Mouse (Mus musculus) midbrain, embryonic 16.5 days (tissue): ENCODE measurements around the gene Idh2. TPM values are rescaled to one million over a fixed set of nuclear protein-coding genes. Genes with fewer than 3 reads are reported as not detected.

Experiments used
- ATAC-seq: fragments of 200-750 bp; cut with Nextera tagmentation; 2 replicates; pipeline ENCODE4 v1.8.0; 2017; ENCODE audit warnings: moderate TSS enrichment
- H3K27ac ChIP-seq: fragments of 300-500 bp; sonication (generic); 2 replicates; pipeline ENCODE4 v1.5.1; 2014; ENCODE audit warnings: mild to moderate bottlenecking, low read length, mixed read lengths
- H3K27me3 ChIP-seq: fragments of 300-500 bp; sonication (generic); 2 replicates; pipeline ENCODE4 v1.6.1; 2014; ENCODE audit warnings: low read depth, low read length, mixed read lengths; ENCODE audit not compliant: control insufficient read depth, insufficient read depth
- H3K36me3 ChIP-seq: fragments of 300-500 bp; sonication (generic); 2 replicates; pipeline ENCODE4 v1.6.1; 2014; ENCODE audit warnings: mild to moderate bottlenecking, low read length, moderate library complexity, mixed read lengths; ENCODE audit not compliant: control insufficient read depth, insufficient read depth
- H3K4me1 ChIP-seq: fragments of 300-500 bp; sonication (generic); 2 replicates; pipeline ENCODE4 v1.6.1; 2014; ENCODE audit warnings: mild to moderate bottlenecking, low read length, mixed read lengths; ENCODE audit not compliant: control insufficient read depth, insufficient read depth
- H3K4me2 ChIP-seq: fragments of 300-500 bp; sonication (generic); 2 replicates; pipeline ENCODE4 v1.6.1; 2014; ENCODE audit warnings: mild to moderate bottlenecking, low read length, mixed read lengths
- H3K4me3 ChIP-seq: fragments of 300-500 bp; sonication (generic); 2 replicates; pipeline ENCODE4 v1.5.1; 2014; ENCODE audit warnings: low read depth, mild to moderate bottlenecking, low read length, moderate library complexity, mixed read lengths
- H3K9ac ChIP-seq: fragments of 300-500 bp; sonication (generic); 2 replicates; pipeline ENCODE4 v1.6.1; 2014; ENCODE audit warnings: low read depth, low read length, mixed read lengths
- H3K9me3 ChIP-seq: fragments of 300-500 bp; sonication (generic); replicated peaks from 2 replicates; pipeline ENCODE4 v1.6.1; 2014; ENCODE audit warnings: mild to moderate bottlenecking, low read length, mixed read lengths; ENCODE audit not compliant: control insufficient read depth, poor library complexity, severe bottlenecking
- WGBS: fragments of 180-500 bp; shearing (Covaris S2); extraction: QIAGEN DNeasy Blood & Tissue Kit; methylation state at CpG from one replicate; pipeline ENCODE4 v1.1.7; 2014; 5-methylcytosine and 5-hydroxymethylcytosine counted together
- polyA plus RNA-seq: library from polyadenylated mRNA; unstranded; fragments of >200 nt; fragmentation: Nextera tagmentation; extraction: Ambion mirVana; gene quantifications from 2 replicates; pipeline ENCODE4 v1.2.1, GENCODE M21; 2015

Gene Idh2
- polyA plus RNA-seq, 1 experiment from 2014 or later = 210 TPM

DNA sequence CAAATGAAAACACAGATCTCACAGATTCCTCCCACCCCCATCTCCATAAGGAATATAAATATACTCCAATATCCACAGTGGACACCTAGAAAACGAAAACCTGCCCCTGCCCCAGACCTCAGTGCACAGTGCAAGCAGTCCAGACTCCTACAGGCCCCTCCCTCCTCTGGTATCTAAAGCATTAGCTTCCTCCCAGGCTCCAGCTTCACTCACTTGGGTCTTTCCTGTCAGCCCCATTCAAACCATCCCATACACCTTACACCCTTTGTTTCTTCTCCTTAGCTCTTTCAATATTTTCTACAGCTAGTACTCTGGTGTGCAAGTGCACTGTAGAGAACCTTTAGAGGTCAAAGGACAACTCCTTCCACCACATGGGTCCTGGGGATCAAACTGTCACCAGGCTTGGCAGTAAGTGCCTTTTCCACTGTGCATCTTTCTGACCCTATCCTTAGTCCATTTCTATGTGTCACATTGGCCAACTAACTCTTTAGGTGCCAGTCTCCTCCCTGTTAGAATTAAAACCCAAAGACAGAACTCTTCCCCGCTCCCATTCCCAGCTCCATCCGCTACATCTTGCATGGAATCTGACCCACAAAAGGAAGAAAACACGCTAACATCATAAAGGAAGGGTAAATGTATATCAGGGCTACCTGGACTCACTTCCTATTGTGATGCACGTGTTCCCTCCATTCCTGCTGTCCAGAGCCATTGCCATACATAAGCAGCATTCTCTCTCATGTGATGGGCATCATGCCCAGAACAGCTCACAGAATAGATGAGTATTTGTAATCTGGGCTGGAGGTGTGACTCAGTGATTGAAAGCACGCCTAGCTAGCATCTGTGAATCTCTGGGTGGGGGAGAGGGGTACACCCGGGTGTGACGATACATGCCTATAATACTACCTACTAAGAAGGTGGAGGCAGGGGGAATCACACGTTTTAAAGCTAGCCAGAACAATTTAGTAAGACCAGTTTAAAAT, 3.8 kb downstream of the Idh2 start:
- 75% methylated on average over 9 of the region's 9 CpGs for WGBS
- Histone ChIP-seq H3K4me2 (no peak overlapping the region), H3K9ac (no peak overlapping the region), H3K4me1 (peaks cover 34% of the 10 kb centered on the region), H3K9me3 (no peaks in the 10 kb centered on the region), H3K4me3 (no peak overlapping the region), H3K36me3 (no peaks in the 10 kb centered on the region), H3K27ac (no peak overlapping the region), H3K27me3 (no peaks in the 10 kb centered on the region)
- no peak for ATAC-seq

DNA sequence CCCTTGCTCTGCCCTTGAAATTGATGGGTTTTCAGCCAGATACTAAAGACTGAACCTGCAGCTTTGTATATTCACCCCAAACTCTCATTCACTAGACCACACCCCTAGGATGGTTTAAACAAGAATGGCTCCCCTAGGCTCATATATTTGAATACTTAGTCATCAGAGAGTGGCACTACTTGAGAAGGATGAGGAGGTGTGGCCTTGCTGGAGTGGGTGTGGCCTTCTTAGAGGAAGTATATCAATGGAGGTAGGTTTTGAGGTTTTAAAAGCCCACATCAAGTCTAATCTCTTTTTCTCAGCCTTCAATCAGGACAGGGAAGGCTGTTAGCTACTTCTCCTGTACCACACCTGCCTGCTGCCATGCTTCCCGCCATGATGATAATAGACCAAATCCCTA, 8.8 kb downstream of the Idh2 start:
- Histone ChIP-seq H3K36me3 (peaks cover 9% of the 10 kb centered on the region), H3K9ac (no peak overlapping the region), H3K27ac (no peak overlapping the region), H3K9me3 (no peaks in the 10 kb centered on the region), H3K4me2 (no peak overlapping the region), H3K4me3 (no peak overlapping the region), H3K27me3 (no peaks in the 10 kb centered on the region), H3K4me1 (peaks cover 4% of the 10 kb centered on the region)
- WGBS = 92% methylated on average over 1 of the region's 1 CpGs
- ATAC-seq = no peak

DNA sequence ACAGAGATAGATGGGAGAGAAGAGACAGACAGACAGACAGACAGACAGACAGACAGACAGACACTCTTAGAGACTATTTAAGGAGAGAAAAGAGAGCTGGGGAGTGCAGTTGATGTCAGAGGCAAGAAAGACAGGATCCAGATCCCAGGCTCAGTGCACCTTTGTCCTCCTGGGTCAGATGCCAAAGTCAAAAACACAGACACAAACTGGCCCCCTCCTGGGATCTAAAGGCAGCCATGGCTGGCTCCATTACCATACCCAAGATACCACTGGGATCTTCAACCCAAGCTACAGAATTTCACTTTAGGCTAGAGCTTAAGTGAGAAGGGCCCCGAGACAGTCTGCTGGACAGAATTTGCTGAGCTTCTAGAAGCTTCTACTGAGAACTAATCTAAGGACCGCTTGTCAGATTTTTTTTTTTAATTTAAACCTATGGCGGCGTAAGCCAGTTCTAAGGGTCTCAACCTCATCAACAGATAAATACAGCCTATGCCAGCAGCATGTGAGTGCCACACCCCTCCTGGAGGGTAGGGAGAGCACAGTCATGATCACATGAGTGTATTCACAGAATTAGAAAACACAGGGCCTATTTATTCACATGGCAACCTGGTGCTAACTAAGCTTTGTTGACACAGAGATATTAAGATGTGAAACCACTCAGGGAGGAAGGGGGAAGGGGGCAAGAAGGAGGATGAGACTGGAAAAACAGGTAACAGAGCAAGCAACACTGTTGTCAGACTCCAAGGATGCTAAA, 9.4 kb downstream of the Idh2 start:
- 93% methylated on average over 4 of the region's 4 CpGs for WGBS
- Histone ChIP-seq H3K27me3 (no peaks in the 10 kb centered on the region), H3K4me1 (peaks cover 4% of the 10 kb centered on the region), H3K27ac (no peak overlapping the region), H3K36me3 (peaks cover 14% of the 10 kb centered on the region), H3K4me3 (no peak overlapping the region), H3K4me2 (no peak overlapping the region), H3K9me3 (no peaks in the 10 kb centered on the region), H3K9ac (no peak overlapping the region)
- ATAC-seq = no peak

DNA sequence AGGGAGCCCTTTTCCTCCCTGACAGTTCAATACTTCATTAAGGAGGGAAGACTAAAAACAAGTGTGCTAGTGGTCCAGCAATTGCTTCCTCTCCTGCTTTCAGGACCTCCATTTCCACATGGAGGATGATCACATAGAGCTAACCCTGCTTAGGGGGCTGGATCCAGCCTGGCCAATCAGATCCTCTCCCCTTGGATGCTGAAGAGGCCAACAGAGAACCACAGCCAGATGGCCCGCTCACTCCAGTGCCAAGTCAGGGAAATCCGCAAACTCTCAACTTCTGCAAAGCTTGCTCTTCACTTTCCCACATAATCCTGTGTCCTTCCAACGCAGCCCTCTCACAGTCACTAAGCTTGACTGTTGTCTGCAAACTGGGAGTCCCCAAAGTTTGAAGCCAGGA, 11.9 kb downstream of the Idh2 start:
- Histone ChIP-seq H3K4me3 (no peak overlapping the region), H3K4me2 (no peak overlapping the region), H3K4me1 (no peaks in the 10 kb centered on the region; the same call in 1 of the 2 replicates), H3K9ac (no peak overlapping the region), H3K36me3 (peaks cover 34% of the 10 kb centered on the region), H3K9me3 (no peaks in the 10 kb centered on the region), H3K27ac (no peak overlapping the region), H3K27me3 (no peaks in the 10 kb centered on the region)
- 87% methylated on average over 3 of the region's 3 CpGs for WGBS
- no peak for ATAC-seq

DNA sequence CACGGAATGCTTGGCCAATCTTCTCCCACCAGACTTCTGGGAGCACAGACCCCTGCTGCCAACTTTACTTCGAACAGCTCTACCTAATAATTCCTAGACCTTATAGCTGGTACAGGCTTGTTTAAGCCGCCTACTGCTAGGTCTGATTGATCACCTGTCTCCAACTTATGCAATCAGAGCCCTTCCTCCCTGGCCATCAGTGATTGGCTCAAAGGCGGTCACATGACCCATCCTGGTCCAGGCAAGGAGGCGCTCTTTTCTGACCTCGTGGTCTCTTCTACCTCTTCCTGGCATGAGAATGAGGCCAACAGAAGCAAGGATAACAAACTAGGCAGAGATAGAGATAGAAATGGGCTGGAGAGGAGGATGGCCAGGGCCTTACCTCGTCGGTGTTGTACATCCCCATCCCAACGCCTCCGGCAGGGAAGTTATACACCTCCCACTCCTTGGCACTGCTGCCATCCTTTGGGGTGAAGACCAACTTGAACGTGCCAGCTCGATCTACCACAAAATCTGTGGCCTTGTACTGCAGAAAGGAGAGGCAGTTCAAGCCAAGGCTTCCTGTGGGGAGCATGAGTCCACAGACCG, 16.7 kb downstream of the Idh2 start:
- WGBS = 97% methylated on average over 13 of the region's 13 CpGs
- no peak overlapping the region for H3K9ac ChIP-seq
- H3K4me3 ChIP-seq = no peak overlapping the region
- peaks cover 67% of the 10 kb centered on the region for H3K36me3 ChIP-seq
- H3K27ac ChIP-seq = no peak overlapping the region
- H3K9me3 ChIP-seq = no peaks in the 10 kb centered on the region
- ATAC-seq = no peak
- no peaks in the 10 kb centered on the region; the same call in 1 of the 2 replicates for H3K4me1 ChIP-seq
- no peaks in the 10 kb centered on the region for H3K27me3 ChIP-seq
- no peak overlapping the region for H3K4me2 ChIP-seq

DNA sequence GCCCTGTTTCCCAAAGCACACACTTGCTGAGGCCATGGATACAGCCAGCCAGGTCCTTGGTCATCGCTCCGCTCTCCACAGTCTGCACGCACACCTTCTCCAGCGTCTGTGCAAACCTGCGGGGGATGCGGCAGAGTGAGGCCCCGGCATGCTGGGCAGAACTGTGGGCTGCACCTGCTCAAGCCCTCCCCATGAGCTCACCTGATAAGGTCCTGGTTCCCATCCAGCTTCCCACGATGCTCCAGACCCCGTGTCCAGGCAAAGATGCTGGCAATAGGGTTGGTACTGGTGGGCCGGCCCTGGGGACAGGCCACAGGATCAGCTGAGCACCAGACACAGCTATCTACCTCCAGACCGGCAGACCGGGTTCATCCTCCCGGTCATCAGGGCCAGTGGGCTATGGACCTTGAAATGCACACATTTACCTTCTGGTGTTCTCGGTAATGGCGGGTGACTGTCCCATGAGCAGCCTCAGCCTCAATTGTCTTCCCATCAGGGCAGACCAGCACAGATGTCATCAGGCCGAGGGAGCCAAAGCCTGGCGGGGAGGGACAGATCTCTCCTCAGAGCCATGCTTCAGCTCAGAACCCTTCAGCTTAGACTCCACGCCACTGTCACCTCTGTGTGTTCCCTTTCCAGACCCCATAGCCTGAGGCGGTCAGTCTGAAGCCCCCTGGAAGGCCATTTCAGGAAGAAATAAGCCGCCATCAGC, 19.4 kb downstream of the Idh2 start:
- Histone ChIP-seq H3K9ac (no peak overlapping the region), H3K27ac (no peak overlapping the region), H3K4me1 (no peaks in the 10 kb centered on the region; the same call in 1 of the 2 replicates), H3K4me3 (no peak overlapping the region), H3K36me3 (peaks cover 59% of the 10 kb centered on the region), H3K9me3 (no peaks in the 10 kb centered on the region), H3K4me2 (no peak overlapping the region), H3K27me3 (no peaks in the 10 kb centered on the region)
- ATAC-seq = no peak
- WGBS = 92% methylated on average over 20 of the region's 20 CpGs

DNA sequence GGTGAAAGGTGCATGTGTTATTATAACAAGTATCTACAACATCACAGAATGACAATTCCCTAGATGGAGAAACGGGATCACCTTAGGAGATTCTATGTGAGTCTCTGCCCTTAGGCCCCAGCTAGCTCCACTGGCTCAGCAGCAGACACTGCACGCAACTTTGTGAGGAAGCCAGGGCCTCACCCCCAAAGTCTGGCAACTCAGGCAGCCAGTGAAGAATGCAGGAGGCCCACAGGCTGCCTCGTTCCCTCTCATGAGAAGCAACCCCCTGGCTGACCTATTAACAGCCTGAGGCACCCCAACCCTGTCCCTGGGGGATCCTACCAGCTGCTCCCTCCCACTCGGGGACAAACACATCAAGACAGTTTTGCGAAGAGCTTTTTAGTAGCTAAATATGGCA, 20.7 kb downstream of the Idh2 start:
- ATAC-seq = no peak
- Histone ChIP-seq H3K4me2 (no peak overlapping the region), H3K27me3 (no peaks in the 10 kb centered on the region), H3K36me3 (peaks cover 50% of the 10 kb centered on the region), H3K4me1 (no peaks in the 10 kb centered on the region; the same call in 1 of the 2 replicates), H3K27ac (no peak overlapping the region), H3K4me3 (no peak overlapping the region), H3K9me3 (no peaks in the 10 kb centered on the region), H3K9ac (no peak overlapping the region)
- 71% methylated on average over 5 of the region's 5 CpGs for WGBS

DNA sequence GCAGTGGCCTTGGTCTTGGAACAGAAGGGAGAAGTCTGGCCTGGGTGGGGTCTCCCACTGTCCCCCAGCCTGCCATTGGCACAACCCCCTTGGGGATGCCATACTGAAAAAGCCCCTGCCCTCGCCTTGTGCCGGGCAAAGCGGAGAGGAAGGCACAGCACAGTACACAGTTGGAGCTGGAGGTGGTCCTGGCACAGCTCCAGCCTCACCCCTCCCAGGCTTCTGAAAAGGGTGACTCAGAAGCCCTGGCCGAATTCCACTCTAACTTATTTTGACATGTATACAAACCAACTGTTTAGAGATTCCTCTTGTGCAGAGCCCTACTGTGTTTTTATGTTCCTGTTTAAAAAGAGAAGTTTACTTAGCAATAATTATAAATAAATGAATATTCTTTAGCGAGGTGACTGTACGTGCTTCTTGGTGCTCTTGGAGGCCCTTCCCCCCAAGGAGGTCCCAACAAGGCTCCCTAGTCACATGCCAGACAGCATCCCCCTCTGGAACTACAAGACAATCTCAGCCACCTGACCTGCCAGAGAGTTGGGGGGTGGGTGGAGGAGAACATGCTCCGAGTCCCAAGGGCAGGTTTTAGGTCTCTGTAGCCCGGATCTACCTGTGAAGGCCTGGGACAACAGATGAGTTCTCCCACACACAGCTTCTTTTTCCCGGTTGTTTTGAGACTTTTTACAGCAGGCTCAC, 22.7 kb downstream of the Idh2 start:
- H3K36me3 ChIP-seq = peaks cover 32% of the 10 kb centered on the region
- no peak overlapping the region for H3K4me3 ChIP-seq
- 73% methylated on average over 9 of the region's 9 CpGs for WGBS
- no peaks in the 10 kb centered on the region for H3K9me3 ChIP-seq
- H3K4me1 ChIP-seq = no peaks in the 10 kb centered on the region; the same call in 1 of the 2 replicates
- H3K4me2 ChIP-seq = no peak overlapping the region
- H3K27ac ChIP-seq = no peak overlapping the region
- no peak for ATAC-seq
- no peaks in the 10 kb centered on the region for H3K27me3 ChIP-seq
- H3K9ac ChIP-seq = no peak overlapping the region
